Mouse (Mus musculus) ES-Bruce4 (cell line): Measurements from ENCODE around the gene Slc43a1.

Experiments used
- CTCF ChIP-seq: IDR thresholded peaks from one replicate; pipeline ENCODE4 v1.8.1; 2011; ENCODE audit warnings: low read depth, low read length
- EP300 ChIP-seq: IDR thresholded peaks from 2 replicates; pipeline ENCODE4 v1.6.1; 2011; ENCODE audit warnings: low read depth, low read length; ENCODE audit not compliant: insufficient read depth

DNA sequence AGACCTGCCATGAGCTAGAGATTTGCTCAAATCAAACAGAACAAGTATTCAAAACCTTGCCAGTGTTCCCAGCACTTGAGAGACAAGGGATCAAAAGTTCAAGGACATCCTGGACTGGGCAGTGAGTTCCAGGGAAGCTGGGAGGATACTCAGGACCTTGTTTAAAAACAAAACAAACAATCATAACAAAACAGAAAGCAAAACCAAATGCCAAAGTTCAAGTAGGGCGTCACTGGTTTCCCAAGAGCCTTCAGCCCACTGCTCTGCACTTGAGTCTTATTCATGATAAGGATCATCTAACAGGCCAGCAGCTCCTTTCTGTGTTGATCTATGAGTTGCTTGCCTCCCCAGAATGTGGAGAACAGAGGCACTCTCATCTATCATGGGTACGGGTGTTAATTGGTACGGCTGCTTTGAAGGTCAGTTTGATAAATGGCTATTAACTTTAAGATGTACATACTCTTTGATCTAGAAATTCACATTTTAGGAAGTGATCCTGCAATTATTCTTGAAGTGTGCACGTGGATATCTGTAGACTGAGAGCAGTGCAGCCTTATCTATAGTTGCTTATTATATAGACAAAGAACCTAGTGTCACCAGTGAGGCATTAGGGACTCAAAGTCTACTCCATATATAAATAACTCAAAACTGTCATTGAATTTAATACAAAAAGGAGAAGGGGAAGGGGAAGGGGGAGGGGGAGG lies 57.0 kb downstream of the Slc43a1 start:
- TF ChIP-seq CTCF (no peak), EP300 (no peak)
